Mouse (Mus musculus) lung, embryonic 16.5 days (tissue): ENCODE results near the gene Sike1. TPM values are rescaled to one million over a fixed set of nuclear protein-coding genes. Genes with fewer than 3 reads are reported as not detected.

ENCODE experiments used
- polyA plus RNA-seq: library from polyadenylated mRNA; unstranded; fragments of >200 nt; fragmentation: Nextera tagmentation; extraction: Ambion mirVana; gene quantifications from 2 replicates; pipeline ENCODE4 v1.2.1, GENCODE M21; 2015

Sike1 gene
- polyA plus RNA-seq, 1 experiment from 2014 or later, result 60.9 TPM

Other genes with a start within 250 kb of the Sike1 start
- 0.24 and 0.53 TPM in 2 replicates for gene Tshb, start 213.0 kb upstream of the Sike1 start, polyA plus RNA-seq
- not detected in 2 replicates for gene Sycp1, start 59.6 kb upstream of the Sike1 start, polyA plus RNA-seq
- gene Nr1h5, start 31.6 kb upstream of the Sike1 start, polyA plus RNA-seq, result 0.10 TPM in 1 of 2 replicates, not detected in the other
- 317 and 337 TPM in 2 replicates for gene Csde1, start 24.7 kb downstream of the Sike1 start, polyA plus RNA-seq
- 93.8 and 96.7 TPM in 2 replicates for gene Nras, start 62.6 kb downstream of the Sike1 start, polyA plus RNA-seq
- gene Ampd1, start 78.3 kb downstream of the Sike1 start, polyA plus RNA-seq, result 1.0 and 2.8 TPM in 2 replicates
- 6.3 and 7.0 TPM in 2 replicates for gene Dennd2c, start 106.9 kb downstream of the Sike1 start, polyA plus RNA-seq
- gene Bcas2, start 175.9 kb downstream of the Sike1 start, polyA plus RNA-seq, result 172 and 179 TPM in 2 replicates